In the genomic region with DNA sequence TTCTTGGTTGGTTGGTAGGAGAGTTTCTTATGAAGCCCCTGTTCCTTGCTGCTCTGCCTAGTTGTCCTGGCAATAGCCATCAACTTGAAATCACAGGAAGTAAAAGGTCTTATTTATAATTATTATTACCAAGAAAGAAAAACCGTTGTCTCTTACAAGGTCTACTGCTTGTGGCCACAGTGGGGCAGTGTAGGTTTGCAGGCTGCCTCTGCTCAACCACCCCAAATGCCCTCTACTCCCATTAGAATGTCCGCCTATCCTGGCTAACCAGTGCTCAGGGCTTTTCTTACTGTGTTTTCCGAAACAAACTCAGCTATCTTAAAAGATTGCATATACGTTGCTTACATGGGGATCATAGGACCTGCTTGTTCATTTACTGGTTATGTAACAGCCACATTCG, we compare ENCODE assay signal across 9 mouse cellular contexts.
DNase-seq lines count a peak whose midpoint lies in the region; ATAC-seq and TF ChIP-seq lines count a peak whose summit lies in the region.
"Had no signal": no experiment of that assay in that cellular context is flagged by ENCODE, and none has a peak within 500 bp of the region (broad histone marks: within the 10 kb centered on the region; RNA-seq: fewer than 3 reads in every experiment).

No protein-coding gene starts in this region.

- DNase-seq in forebrain, embryonic 14.5 days (ENCODE audit: low spot score) = peak; percentile 36
- DNase-seq in midbrain, embryonic 14.5 days = peak; percentile 47
- DNase-seq in Patski (ENCODE audit: low read depth, low spot score) = no peak
- DNase-seq in heart, postnatal 14 days = peak; percentile 40 to 55
- DNase-seq in lung, postnatal 36 days = peak; percentile 71

- H3K4me3 ChIP-seq in forebrain, embryonic 14.5 days (ENCODE audit: low read depth, low read length) = no peak overlapping the region
- no peak overlapping the region for H3K4me3 ChIP-seq in forebrain, embryonic 13.5 days
- no peak overlapping the region for H3K4me3 ChIP-seq in midbrain, embryonic 14.5 days (replicated peaks; ENCODE audit: low read depth, low read length)
- no peak overlapping the region for H3K4me3 ChIP-seq in midbrain, embryonic 16.5 days (ENCODE audit: low read depth, low read length)
- H3K4me3 ChIP-seq: heart, embryonic 15.5 days had no signal

- ATAC-seq in forebrain, embryonic 14.5 days = 0 out of 2 replicates have a peak, but pooled peaks have one; percentile 54
- ATAC-seq in forebrain, embryonic 13.5 days = no peak; the same call in 1 of the 2 replicates
- ATAC-seq in midbrain, embryonic 14.5 days (ENCODE audit: low FRiP score, low TSS enrichment) = no peak
- no peak for ATAC-seq in midbrain, embryonic 16.5 days
- ATAC-seq in Patski = no peak
- ATAC-seq in erythroid progenitor cell, adult 5-6 weeks (replicated peaks; ENCODE audit: low FRiP score, poor library complexity, severe bottlenecking) = no peak

- H3K4me2 ChIP-seq in forebrain, embryonic 14.5 days (ENCODE audit: low read length) = no peak overlapping the region
- no peak overlapping the region for H3K4me2 ChIP-seq in forebrain, embryonic 13.5 days
- no peak overlapping the region for H3K4me2 ChIP-seq in midbrain, embryonic 14.5 days (ENCODE audit: low read length)
- H3K4me2 ChIP-seq in midbrain, embryonic 16.5 days (ENCODE audit: low read length) = no peak overlapping the region
- H3K4me2 ChIP-seq: heart, embryonic 15.5 days had no signal

- H3K27me3 ChIP-seq in forebrain, embryonic 14.5 days (replicated peaks; ENCODE audit: control insufficient read depth, insufficient read depth, low read length) = no peaks in the 10 kb centered on the region
- no peaks in the 10 kb centered on the region for H3K27me3 ChIP-seq in forebrain, embryonic 13.5 days
- no peaks in the 10 kb centered on the region for H3K27me3 ChIP-seq in midbrain, embryonic 14.5 days (ENCODE audit: control insufficient read depth, insufficient read depth, low read length)
- H3K27me3 ChIP-seq in midbrain, embryonic 16.5 days (ENCODE audit: control insufficient read depth, insufficient read depth, low read depth, low read length) = no peaks in the 10 kb centered on the region
- H3K27me3 ChIP-seq in Patski = no peaks in the 10 kb centered on the region
- H3K27me3 ChIP-seq: heart, embryonic 15.5 days had no signal

- peaks cover 2% of the 10 kb centered on the region; the same call in 1 of the 2 replicates for H3K4me1 ChIP-seq in forebrain, embryonic 14.5 days (ENCODE audit: control insufficient read depth, insufficient read depth, low read length)
- H3K4me1 ChIP-seq in forebrain, embryonic 13.5 days = peaks cover 18% of the 10 kb centered on the region
- H3K4me1 ChIP-seq in midbrain, embryonic 14.5 days (ENCODE audit: control insufficient read depth, insufficient read depth, low read length) = 0 out of 2 replicates have a peak, but pooled peaks cover 1% of the 10 kb centered on the region
- H3K4me1 ChIP-seq in midbrain, embryonic 16.5 days (ENCODE audit: control insufficient read depth, insufficient read depth, low read length) = peaks cover 6% of the 10 kb centered on the region; the same call in 1 of the 2 replicates
- H3K4me1 ChIP-seq: heart, embryonic 15.5 days had no signal

- POLR2A ChIA-PET in Patski (lab: Charles Lee) = no interaction called here

- peak; percentile 87 for TF ChIP-seq CTCF in Patski (IDR thresholded peaks at IDR 0.05)

- in situ Hi-C loops in Patski (cut with MboI; ENCODE audit: low pct_unique_long_range_greater_than_20kb) = no loop called here

- CTCF ChIA-PET in Patski (lab: Charles Lee) = interaction anchor here (0.7 to 2.2 kb wide), 14 partner anchors 8 to 363 kb away, joined by 3 to 7 read pairs (median 4); no protein-coding TSS in a partner anchor

- intact Hi-C loops in heart, postnatal 14 days (cut with DNase I) = loop anchor here (5.0 kb wide), 2 partner anchors 238 to 297 kb away; no protein-coding TSS in a partner anchor

- 0 out of 2 replicates have a peak, but pooled peaks cover 5% of the 10 kb centered on the region for H3K36me3 ChIP-seq in forebrain, embryonic 14.5 days (ENCODE audit: control insufficient read depth, insufficient read depth, low read length)
- peaks cover 4% of the 10 kb centered on the region for H3K36me3 ChIP-seq in forebrain, embryonic 13.5 days (ENCODE audit: poor library complexity, severe bottlenecking)
- 0 out of 2 replicates have a peak, but pooled peaks cover 7% of the 10 kb centered on the region for H3K36me3 ChIP-seq in midbrain, embryonic 14.5 days (ENCODE audit: control insufficient read depth, insufficient read depth, low read length)
- peaks cover 4% of the 10 kb centered on the region; the same call in 1 of the 2 replicates for H3K36me3 ChIP-seq in midbrain, embryonic 16.5 days (ENCODE audit: control insufficient read depth, insufficient read depth, low read length)

- 63% methylated on average over 5 of the region's 5 CpGs for WGBS in forebrain, embryonic 14.5 days
- WGBS in forebrain, embryonic 13.5 days = 71% methylated on average over 5 of the region's 5 CpGs
- 70% methylated on average over 5 of the region's 5 CpGs for WGBS in midbrain, embryonic 14.5 days
- WGBS in midbrain, embryonic 16.5 days = 73% methylated on average over 5 of the region's 5 CpGs

- no peaks in the 10 kb centered on the region for H3K9me3 ChIP-seq in forebrain, embryonic 14.5 days (replicated peaks; ENCODE audit: control insufficient read depth, low read length)
- H3K9me3 ChIP-seq in forebrain, embryonic 13.5 days (replicated peaks) = no peaks in the 10 kb centered on the region
- no peaks in the 10 kb centered on the region for H3K9me3 ChIP-seq in midbrain, embryonic 14.5 days (ENCODE audit: control insufficient read depth, low read length)
- H3K9me3 ChIP-seq in midbrain, embryonic 16.5 days (replicated peaks; ENCODE audit: control insufficient read depth, low read length, poor library complexity, severe bottlenecking) = no peaks in the 10 kb centered on the region
- H3K9me3 ChIP-seq: heart, embryonic 15.5 days had no signal

- H3K9ac ChIP-seq in forebrain, embryonic 14.5 days (ENCODE audit: low read length) = no peak overlapping the region
- H3K9ac ChIP-seq in forebrain, embryonic 13.5 days = no peak overlapping the region
- no peak overlapping the region for H3K9ac ChIP-seq in midbrain, embryonic 14.5 days (replicated peaks; ENCODE audit: low read length)
- H3K9ac ChIP-seq in midbrain, embryonic 16.5 days (ENCODE audit: low read depth, low read length) = no peak overlapping the region
- H3K9ac ChIP-seq: heart, embryonic 15.5 days had no signal

- H3K27ac ChIP-seq in forebrain, embryonic 14.5 days (ENCODE audit: low read depth, low read length) = no peak overlapping the region
- H3K27ac ChIP-seq in forebrain, embryonic 13.5 days = no peak overlapping the region
- H3K27ac ChIP-seq in midbrain, embryonic 14.5 days (replicated peaks; ENCODE audit: low read depth, low read length) = no peak overlapping the region
- H3K27ac ChIP-seq in midbrain, embryonic 16.5 days (ENCODE audit: low read length) = no peak overlapping the region
- H3K27ac ChIP-seq: heart, embryonic 15.5 days had no signal
